Mouse (Mus musculus): ENCODE results near the gene Uaca. TPM values are rescaled to one million over a fixed set of nuclear protein-coding genes. Genes with fewer than 3 reads are reported as not detected.

Gene Uaca
- 23.4 and 33.6 TPM in 2 replicates for polyA plus RNA-seq (2012; rRNA removed)

GRCm38 (mm10) chr9:60794210-60794840 is at the start of gene Uaca:
TSS of gene Uaca (plus strand) at chr9:60794542.

Other genes with a start within 250 kb of the Uaca start
- 43.4 and 46.7 TPM in 2 replicates for gene Lrrc49, start 106.4 kb upstream of the Uaca start, polyA plus RNA-seq (2012; rRNA removed)
- 2.2 and 2.4 TPM in 2 replicates for gene Larp6, start 81.6 kb upstream of the Uaca start, polyA plus RNA-seq (2012; rRNA removed)

Data from central nervous system, embryonic 11.5 days (tissue).